Mouse (Mus musculus) embryonic facial prominence, embryonic 15.5 days (tissue): ENCODE measurements at regions not wholly inside any gene's neighbourhood (a gene's known extent, or its start where the extent isn't known, plus 50 kb on each side); places are given as distances from the start of the nearest gene placed in this dataset.

Source experiments
- ATAC-seq: fragments of 200-750 bp; cut with Nextera tagmentation; 2 replicates; pipeline ENCODE4 v1.8.0; 2017; ENCODE audit warnings: low read depth, moderate TSS enrichment; ENCODE audit not compliant: insufficient number of reproducible peaks, low FRiP score, low TSS enrichment
- H3K27ac ChIP-seq: fragments of 300-500 bp; sonication (generic); replicated peaks from 2 replicates; pipeline ENCODE4 v1.5.1; 2015; ENCODE audit warnings: mild to moderate bottlenecking, inconsistent platforms
- H3K27me3 ChIP-seq: fragments of 300-500 bp; sonication (generic); 2 replicates; pipeline ENCODE4 v1.6.1; 2015; ENCODE audit warnings: inconsistent platforms
- H3K36me3 ChIP-seq: fragments of 300-500 bp; sonication (generic); 2 replicates; pipeline ENCODE4 v1.6.1; 2015; ENCODE audit warnings: mild to moderate bottlenecking, inconsistent platforms
- H3K4me1 ChIP-seq: fragments of 300-500 bp; sonication (generic); 2 replicates; pipeline ENCODE4 v1.6.1; 2015; ENCODE audit warnings: inconsistent platforms
- H3K4me2 ChIP-seq: fragments of 300-500 bp; sonication (generic); replicated peaks from 2 replicates; pipeline ENCODE4 v1.6.1; 2015; ENCODE audit warnings: mild to moderate bottlenecking, inconsistent platforms
- H3K4me3 ChIP-seq: fragments of 300-500 bp; sonication (generic); replicated peaks from 2 replicates; pipeline ENCODE4 v1.5.1; 2015; ENCODE audit warnings: mild to moderate bottlenecking, inconsistent platforms
- H3K9ac ChIP-seq: fragments of 300-500 bp; sonication (generic); 2 replicates; pipeline ENCODE4 v1.6.1; 2015; ENCODE audit warnings: inconsistent platforms
- H3K9me3 ChIP-seq: fragments of 300-500 bp; sonication (generic); replicated peaks from 2 replicates; pipeline ENCODE4 v1.6.1; 2016; ENCODE audit warnings: inconsistent platforms
- WGBS: fragments of 180-500 bp; shearing (Covaris S2); methylation state at CpG from one replicate; pipeline ENCODE4 v1.1.7; 2015; 5-methylcytosine and 5-hydroxymethylcytosine counted together

DNA sequence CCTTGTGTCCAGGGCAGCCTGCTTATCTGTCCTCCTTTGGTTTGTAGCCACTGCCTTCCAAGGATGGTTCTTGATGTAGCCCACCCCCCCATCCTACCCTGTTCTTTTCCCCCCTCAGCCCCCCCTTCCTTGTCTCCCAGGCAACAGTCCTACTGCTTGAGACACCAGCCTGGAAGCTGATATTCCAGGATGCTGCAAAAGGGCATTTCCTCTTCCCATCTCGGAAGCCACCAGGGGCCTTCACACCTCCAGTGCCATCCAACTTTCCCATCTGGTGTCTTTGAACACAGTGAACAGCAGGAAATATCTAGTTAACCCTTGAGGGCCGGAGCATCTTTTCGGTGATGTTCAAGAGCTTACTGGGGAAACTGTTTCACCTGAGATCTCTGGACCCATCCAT lies 63.7 kb upstream of the Smndc1 start:
- peaks cover 11% of the 10 kb centered on the region; the same call in 1 of the 2 replicates for H3K4me1 ChIP-seq
- ATAC-seq = no peak
- no peak overlapping the region for H3K9ac ChIP-seq
- no peaks in the 10 kb centered on the region for H3K36me3 ChIP-seq
- H3K4me3 ChIP-seq = no peak overlapping the region
- no peaks in the 10 kb centered on the region for H3K27me3 ChIP-seq
- WGBS = 63% methylated on average over 3 of the region's 3 CpGs
- H3K4me2 ChIP-seq = no peak overlapping the region
- H3K9me3 ChIP-seq = no peaks in the 10 kb centered on the region
- no peak overlapping the region for H3K27ac ChIP-seq

DNA sequence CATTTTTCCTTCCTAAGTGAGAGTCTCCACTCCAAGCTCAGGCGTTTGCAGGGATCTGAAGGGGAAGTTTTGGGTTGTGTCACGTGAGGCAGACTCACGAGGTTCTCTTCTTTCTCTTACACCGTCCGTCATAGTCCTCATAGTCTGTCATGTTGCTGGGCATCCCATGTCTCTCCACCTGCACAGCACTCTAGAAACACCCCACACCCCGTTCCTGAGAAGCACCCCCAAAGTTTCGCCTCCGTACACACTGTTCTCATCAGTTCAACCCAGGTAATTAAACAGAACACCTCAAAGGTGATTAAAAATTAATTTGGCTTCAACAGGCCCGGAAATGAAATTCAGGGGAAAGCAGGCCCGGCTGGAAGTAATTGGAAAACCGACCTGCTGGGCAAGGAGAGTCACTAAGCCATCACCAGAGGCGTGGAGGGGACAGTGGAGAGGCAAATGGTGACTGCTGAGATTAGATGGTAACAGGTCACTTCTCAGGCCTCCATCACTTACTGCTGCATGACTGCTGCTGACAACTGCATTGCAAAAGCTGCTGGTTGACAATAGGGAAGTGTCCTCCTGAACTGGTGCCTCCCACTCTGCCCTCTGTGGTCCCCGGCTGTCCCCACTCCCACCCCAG lies 63.1 kb upstream of the Smndc1 start:
- peaks cover 6% of the 10 kb centered on the region; the same call in 1 of the 2 replicates for H3K4me1 ChIP-seq
- no peak overlapping the region for H3K9ac ChIP-seq
- H3K27ac ChIP-seq = no peak overlapping the region
- ATAC-seq = no peak
- H3K4me2 ChIP-seq = no peak overlapping the region
- H3K27me3 ChIP-seq = no peaks in the 10 kb centered on the region
- 76% methylated on average over 13 of the region's 13 CpGs for WGBS
- H3K36me3 ChIP-seq = no peaks in the 10 kb centered on the region
- H3K4me3 ChIP-seq = no peak overlapping the region
- H3K9me3 ChIP-seq = no peaks in the 10 kb centered on the region

DNA sequence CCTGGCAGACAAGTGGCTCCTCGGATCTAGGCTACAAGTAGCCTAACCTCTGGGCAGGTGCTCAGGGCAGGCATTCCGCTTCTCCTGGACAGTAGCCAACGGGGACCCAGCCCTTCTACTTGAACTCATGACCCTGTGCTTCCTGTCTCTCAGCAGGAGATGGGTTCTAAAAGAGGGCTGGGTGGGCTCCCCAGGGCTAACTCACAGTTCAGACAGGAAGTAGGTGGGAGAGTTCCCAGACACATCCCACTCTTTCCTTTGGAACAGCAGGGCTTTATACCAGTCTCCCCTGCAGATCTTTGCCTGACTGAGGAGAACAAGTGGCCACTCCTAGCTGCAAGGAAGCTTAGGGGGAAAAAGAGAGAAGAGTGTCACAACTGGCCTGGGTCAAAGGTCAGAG lies 62.0 kb upstream of the Smndc1 start:
- no peaks in the 10 kb centered on the region for H3K27me3 ChIP-seq
- ATAC-seq = no peak
- H3K4me2 ChIP-seq = no peak overlapping the region
- 35% methylated on average over 3 of the region's 3 CpGs for WGBS
- peaks cover 10% of the 10 kb centered on the region; the same call in 1 of the 2 replicates for H3K4me1 ChIP-seq
- no peaks in the 10 kb centered on the region for H3K9me3 ChIP-seq
- no peak overlapping the region for H3K9ac ChIP-seq
- no peak overlapping the region for H3K4me3 ChIP-seq
- H3K27ac ChIP-seq = no peak overlapping the region
- H3K36me3 ChIP-seq = no peaks in the 10 kb centered on the region

DNA sequence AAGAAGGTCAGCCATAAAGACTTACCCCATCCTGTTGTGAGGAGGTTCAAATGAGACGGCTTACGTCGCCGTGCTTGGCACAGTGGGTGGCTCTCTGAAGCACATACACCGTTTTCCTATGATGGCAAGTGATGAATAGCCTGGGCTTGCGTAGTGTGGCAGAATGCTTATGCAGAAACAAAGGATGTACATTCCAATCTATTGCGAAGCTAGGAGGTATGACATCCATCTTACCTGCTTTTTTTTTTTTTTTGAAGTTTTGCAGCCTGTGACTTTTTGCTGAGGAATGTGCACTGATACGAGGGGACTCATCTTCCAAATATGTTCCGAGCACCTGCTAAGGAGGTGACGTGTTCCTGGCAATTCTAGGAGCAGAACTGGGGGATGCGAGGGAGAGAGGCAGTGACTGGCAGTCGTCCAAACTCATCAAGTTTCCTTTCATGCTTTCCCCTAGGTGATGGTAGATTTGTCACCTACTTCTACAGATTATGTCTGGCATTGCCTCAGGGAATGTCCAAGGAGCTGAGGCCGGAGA lies 61.1 kb upstream of the Smndc1 start:
- peaks cover 13% of the 10 kb centered on the region; the same call in 1 of the 2 replicates for H3K4me1 ChIP-seq
- no peaks in the 10 kb centered on the region for H3K36me3 ChIP-seq
- no peak for ATAC-seq
- no peak overlapping the region for H3K4me2 ChIP-seq
- no peaks in the 10 kb centered on the region for H3K9me3 ChIP-seq
- H3K9ac ChIP-seq = no peak overlapping the region
- H3K4me3 ChIP-seq = no peak overlapping the region
- no peaks in the 10 kb centered on the region for H3K27me3 ChIP-seq
- WGBS = 57% methylated on average over 13 of the region's 13 CpGs
- H3K27ac ChIP-seq = no peak overlapping the region

DNA sequence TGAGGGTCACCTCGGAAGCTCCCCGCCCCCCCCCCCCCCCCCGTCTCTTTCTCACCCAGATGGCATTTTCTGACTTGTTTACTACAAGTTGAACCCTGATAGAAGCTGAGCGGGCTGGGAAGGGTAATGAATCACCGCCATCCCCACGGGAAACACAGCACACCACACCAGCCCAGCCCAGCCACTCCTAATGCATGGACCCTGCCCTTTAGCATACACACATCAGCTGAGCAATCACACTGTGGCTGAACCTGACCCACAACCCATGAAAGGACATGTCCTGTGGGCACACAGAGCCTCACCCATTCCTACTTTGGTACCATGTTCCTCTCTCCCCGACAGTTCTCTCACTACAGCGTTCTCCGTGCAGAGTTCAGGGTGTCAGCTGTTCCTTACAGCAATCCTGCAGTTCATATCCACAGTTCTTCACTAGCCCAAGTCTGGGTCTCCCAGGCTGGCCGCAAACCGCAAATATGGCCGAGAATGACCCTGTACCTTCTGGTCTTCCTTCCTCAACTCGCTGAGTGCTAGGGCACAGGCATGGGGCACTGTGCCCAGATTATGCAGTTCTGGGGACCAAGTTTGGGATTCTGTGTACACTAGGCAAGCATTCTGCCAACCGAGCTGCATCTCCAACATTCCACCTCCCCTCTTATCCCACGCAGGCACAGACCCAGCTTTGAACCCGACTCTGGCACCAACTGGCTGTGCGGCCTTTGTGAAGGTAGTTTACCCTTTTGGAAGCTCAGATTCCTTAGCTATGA lies 60.4 kb upstream of the Smndc1 start:
- WGBS = 69% methylated on average over 17 of the region's 17 CpGs
- no peak overlapping the region for H3K9ac ChIP-seq
- no peak overlapping the region for H3K4me3 ChIP-seq
- 0 out of 2 replicates have a peak, but pooled peaks cover under 1% of the 10 kb centered on the region for H3K27me3 ChIP-seq
- no peak overlapping the region for H3K27ac ChIP-seq
- no peaks in the 10 kb centered on the region for H3K36me3 ChIP-seq
- H3K9me3 ChIP-seq = no peaks in the 10 kb centered on the region
- ATAC-seq = no peak
- peaks cover 13% of the 10 kb centered on the region; the same call in 1 of the 2 replicates for H3K4me1 ChIP-seq
- H3K4me2 ChIP-seq = no peak overlapping the region

DNA sequence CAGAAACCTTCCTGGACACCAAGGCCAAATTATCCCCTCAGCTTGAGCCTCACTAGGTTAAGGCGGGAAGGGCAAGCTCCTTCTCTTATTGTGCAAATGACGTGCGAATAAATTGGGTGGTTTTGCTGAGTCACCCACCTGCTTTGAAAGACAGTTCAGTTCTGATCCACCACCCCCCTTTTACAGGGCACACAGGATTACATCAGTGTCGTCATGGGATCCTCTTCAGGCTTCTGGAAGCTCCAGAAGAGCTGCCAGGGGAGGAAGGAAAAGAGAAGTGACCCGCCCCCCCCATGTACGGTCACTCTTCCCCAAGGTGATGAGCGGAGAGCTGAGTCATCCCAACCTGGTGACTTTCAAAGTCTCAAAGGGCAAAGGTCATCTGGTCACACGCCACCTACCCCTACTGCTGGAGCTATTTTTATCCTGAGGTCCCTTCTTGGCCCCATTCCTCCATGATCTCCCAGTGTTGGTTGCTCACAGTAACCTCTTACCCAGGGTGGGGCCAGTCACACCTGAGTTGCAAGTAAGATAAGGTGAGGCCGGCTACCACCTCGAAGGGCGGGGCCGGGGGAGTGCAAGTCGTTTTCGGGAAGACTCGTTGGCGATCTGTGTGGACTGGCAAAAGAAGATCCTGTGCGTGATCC lies 58.9 kb upstream of the Smndc1 start:
- ATAC-seq = no peak
- H3K36me3 ChIP-seq = no peaks in the 10 kb centered on the region
- H3K4me1 ChIP-seq = peaks cover 13% of the 10 kb centered on the region; the same call in 1 of the 2 replicates
- WGBS = 81% methylated on average over 17 of the region's 17 CpGs
- peaks cover 5% of the 10 kb centered on the region; the same call in 1 of the 2 replicates for H3K27me3 ChIP-seq
- no peaks in the 10 kb centered on the region for H3K9me3 ChIP-seq
- H3K4me3 ChIP-seq = no peak overlapping the region
- no peak overlapping the region for H3K9ac ChIP-seq
- no peak overlapping the region for H3K4me2 ChIP-seq
- H3K27ac ChIP-seq = no peak overlapping the region

DNA sequence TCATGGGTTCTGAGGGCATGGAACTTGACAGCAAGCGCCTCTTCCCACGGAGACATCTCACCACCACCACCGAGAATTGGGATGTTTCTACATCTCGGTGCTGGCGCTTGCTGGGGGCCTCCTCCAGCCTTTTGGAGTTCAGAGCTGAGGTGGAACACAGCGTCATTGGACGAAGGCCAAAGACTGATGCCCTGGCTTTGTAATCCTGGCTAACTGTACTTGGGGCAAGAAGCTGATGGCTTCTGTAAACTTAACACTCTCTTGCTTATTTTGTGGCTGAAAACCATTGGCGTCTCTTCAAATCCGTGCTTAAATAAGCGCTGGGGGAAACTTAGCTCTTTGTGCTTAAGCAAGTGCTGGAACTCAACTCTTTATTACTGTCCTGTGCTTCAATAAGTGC lies 57.8 kb upstream of the Smndc1 start:
- no peak overlapping the region for H3K27ac ChIP-seq
- no peak for ATAC-seq
- H3K4me3 ChIP-seq = no peak overlapping the region
- H3K4me1 ChIP-seq = peaks cover 13% of the 10 kb centered on the region; the same call in 1 of the 2 replicates
- H3K9me3 ChIP-seq = no peaks in the 10 kb centered on the region
- WGBS = 72% methylated on average over 10 of the region's 10 CpGs
- H3K36me3 ChIP-seq = no peaks in the 10 kb centered on the region
- no peak overlapping the region for H3K4me2 ChIP-seq
- no peak overlapping the region for H3K9ac ChIP-seq
- peaks cover 5% of the 10 kb centered on the region; the same call in 1 of the 2 replicates for H3K27me3 ChIP-seq

DNA sequence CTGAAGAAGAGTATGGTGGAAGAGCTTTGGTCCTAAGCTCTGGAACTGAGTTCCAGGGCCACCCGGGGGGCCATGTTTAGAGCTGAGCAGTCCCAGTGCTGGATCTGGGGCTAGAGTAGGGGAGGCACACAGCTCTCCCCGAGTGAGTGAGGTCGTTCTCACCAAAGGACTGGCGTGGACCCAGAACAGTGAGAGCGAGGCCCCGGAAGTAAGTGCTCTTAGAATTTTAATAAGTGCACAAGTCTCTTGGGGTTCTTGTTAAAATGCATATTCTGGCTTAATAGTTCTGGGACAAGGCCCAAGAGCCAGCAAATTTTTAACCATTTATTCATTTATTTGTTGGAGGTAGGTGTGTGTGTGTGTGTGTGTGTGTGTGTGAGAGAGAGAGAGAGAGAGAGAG lies 57.4 kb upstream of the Smndc1 start:
- H3K36me3 ChIP-seq = no peaks in the 10 kb centered on the region
- no peak overlapping the region for H3K4me2 ChIP-seq
- no peak for ATAC-seq
- WGBS = 51% methylated on average over 6 of the region's 6 CpGs
- H3K4me3 ChIP-seq = no peak overlapping the region
- H3K9ac ChIP-seq = no peak overlapping the region
- no peaks in the 10 kb centered on the region for H3K9me3 ChIP-seq
- H3K4me1 ChIP-seq = peaks cover 13% of the 10 kb centered on the region; the same call in 1 of the 2 replicates
- no peak overlapping the region for H3K27ac ChIP-seq
- H3K27me3 ChIP-seq = peaks cover 5% of the 10 kb centered on the region; the same call in 1 of the 2 replicates

DNA sequence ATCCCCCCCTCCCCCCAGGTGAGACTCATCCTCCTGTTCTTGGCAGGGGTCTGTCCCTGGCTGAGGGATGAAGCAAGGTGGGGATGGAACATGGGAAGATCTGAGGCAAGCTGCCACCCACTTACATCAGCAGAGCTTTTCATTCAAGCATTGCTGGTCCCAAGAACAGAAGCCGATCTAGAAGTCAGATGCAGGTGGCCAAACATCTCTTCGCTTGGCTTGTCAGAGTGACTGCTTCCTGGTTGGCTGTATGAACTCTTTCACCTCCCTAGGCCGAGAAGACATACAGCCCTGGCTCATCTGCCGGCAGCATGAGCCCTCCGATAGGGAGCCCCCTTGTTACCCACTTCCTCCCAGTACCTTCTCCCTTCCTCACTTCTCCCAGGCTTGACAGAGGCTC lies 55.8 kb upstream of the Smndc1 start:
- 62% methylated on average over 5 of the region's 5 CpGs for WGBS
- no peaks in the 10 kb centered on the region for H3K9me3 ChIP-seq
- no peak overlapping the region for H3K4me2 ChIP-seq
- peaks cover 5% of the 10 kb centered on the region; the same call in 1 of the 2 replicates for H3K27me3 ChIP-seq
- H3K4me3 ChIP-seq = no peak overlapping the region
- H3K27ac ChIP-seq = no peak overlapping the region
- ATAC-seq = no peak
- peaks cover 12% of the 10 kb centered on the region; the same call in 1 of the 2 replicates for H3K4me1 ChIP-seq
- no peaks in the 10 kb centered on the region for H3K36me3 ChIP-seq
- no peak overlapping the region for H3K9ac ChIP-seq

DNA sequence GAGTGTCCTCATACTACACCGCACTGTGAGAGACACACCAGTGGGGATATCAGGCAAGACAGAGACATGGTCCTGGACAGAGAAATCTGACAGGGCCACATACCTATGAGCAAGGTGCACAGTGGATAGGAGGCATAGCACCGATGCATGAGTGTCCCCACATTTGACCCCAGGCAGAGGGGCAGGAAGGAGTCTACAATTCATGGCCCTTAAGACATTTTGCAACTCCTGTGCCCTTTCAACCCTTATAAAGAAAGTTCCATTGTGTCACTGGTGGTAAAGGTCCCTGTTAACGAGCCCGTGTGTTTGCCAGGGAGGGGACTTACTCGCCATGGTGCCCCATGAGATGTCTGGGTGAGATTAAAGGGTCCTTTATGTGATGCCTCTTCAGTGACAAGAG lies 54.3 kb upstream of the Smndc1 start:
- Histone ChIP-seq H3K4me1 (0 out of 2 replicates have a peak, but pooled peaks cover 7% of the 10 kb centered on the region), H3K27me3 (peaks cover 5% of the 10 kb centered on the region; the same call in 1 of the 2 replicates), H3K9me3 (no peaks in the 10 kb centered on the region), H3K9ac (no peak overlapping the region), H3K4me2 (no peak overlapping the region), H3K36me3 (no peaks in the 10 kb centered on the region), H3K27ac (no peak overlapping the region), H3K4me3 (no peak overlapping the region)
- ATAC-seq = no peak
- 44% methylated on average over 5 of the region's 5 CpGs for WGBS
